Mouse (Mus musculus) naive thymus-derived CD4-positive, alpha-beta T cell, adult 5 months (primary cell): ENCODE results near the gene Ankrd12. TPM values are rescaled to one million over a fixed set of nuclear protein-coding genes. Genes with fewer than 3 reads are reported as not detected.

Source experiments
- polyA plus RNA-seq: library from polyadenylated mRNA; unstranded; fragments of 100-300 nt; shearing (Covaris generic); gene quantifications from one replicate; pipeline ENCODE4 v1.2.1, GENCODE M21; 2017

Ankrd12 gene
- polyA plus RNA-seq = 125 TPM

GRCm38 (mm10) chr17:66076934-66077333 lies at the start of gene Ankrd12:
Ankrd12 (minus strand) TSS chr17:66077089.

DNA sequence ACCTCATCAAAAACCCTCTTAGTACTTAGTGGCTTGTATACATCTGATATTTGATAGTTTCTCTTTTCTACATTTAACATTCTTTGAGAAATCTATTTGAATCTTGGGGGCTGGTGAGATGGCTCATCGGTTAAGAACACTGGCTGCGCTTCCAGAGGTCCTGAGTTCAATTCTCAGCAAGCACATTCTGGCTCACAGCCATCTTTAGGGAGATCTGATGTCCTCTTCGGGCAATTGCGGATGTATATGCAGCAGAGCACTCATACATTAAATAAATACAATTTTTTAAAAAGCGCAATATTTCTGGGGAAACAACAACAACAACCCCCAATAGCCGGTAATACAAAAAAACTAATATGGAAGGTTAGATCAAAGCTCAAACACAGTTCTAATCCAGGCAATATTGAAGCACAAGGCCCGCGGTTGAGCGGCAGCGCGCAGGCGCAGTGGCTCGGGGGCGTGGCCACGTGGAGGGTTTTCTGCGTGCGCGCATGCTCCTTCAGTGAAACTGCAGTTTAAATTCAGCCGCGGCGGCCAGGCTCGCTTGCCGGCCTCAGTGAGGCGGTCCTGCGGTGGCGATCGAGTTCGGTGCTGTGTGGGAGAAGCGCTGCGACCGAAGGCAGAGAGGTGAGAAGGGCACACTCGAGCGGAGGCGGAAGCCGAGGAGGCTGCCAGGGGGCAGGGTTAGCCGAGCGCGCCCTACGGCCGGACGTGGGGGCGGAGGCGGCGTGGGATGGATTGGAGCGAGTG lies 46.4 kb upstream of the Ankrd12 start, which contains the start of gene Ddx11:
TSS of gene Ddx11 (plus strand) at position 455 of the 750 bp plus-strand sequence.

DNA sequence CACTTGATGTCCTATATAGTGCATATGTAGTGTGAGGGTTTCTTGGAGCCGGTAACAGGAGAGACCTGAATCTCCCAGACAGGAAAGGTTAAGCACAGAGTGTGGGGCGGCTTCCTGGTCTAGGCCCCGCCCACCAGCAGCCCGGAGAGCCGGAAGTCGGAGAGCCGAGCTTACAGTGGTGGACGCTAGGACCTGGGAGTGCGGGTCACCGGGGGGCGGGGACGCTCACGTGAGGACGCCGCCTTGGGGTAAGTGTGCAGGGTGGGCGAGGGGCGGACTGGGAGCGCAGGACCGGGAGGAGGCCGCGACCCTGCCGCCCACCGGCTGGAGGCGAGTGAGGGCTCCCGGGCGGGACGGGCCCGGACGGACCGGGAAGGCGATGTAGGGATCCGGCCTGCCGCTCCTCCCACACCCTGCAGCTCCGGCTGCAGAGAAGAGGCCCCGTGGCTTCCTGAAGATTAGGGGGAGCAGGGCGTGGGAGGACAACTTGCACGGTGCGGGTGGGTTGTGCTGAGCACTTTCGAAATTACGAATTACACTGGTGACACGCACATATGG lies 34.6 kb upstream of the Ankrd12 start, which contains the start of gene Washc1:
TSS of gene Washc1 (plus strand) at position 144 of the 558 bp plus-strand sequence.

GRCm38 (mm10) chr17:66101380-66102330 lies 24.8 kb upstream of the Ankrd12 start, which contains the start of gene Ndufv2:
Ndufv2 (minus strand) TSS chr17:66101559.

GRCm38 (mm10) chr17:65950622-65951404 lies 126.1 kb downstream of the Ankrd12 start, which contains the start of gene Twsg1:
Twsg1 (minus strand) TSS chr17:65951226.

Other genes starting within 250 kb of the Ankrd12 start
- gene Ralbp1, start 191.3 kb downstream of the Ankrd12 start, polyA plus RNA-seq = 91.8 TPM
- gene Twsg1, start 125.9 kb downstream of the Ankrd12 start, polyA plus RNA-seq = 36.0 TPM
- gene Ndufv2, start 24.5 kb upstream of the Ankrd12 start, polyA plus RNA-seq = 110 TPM
- 10.7 TPM for gene Washc1, start 34.5 kb upstream of the Ankrd12 start, polyA plus RNA-seq
- 26.9 TPM for gene Ddx11, start 46.4 kb upstream of the Ankrd12 start, polyA plus RNA-seq